In the genomic region with DNA sequence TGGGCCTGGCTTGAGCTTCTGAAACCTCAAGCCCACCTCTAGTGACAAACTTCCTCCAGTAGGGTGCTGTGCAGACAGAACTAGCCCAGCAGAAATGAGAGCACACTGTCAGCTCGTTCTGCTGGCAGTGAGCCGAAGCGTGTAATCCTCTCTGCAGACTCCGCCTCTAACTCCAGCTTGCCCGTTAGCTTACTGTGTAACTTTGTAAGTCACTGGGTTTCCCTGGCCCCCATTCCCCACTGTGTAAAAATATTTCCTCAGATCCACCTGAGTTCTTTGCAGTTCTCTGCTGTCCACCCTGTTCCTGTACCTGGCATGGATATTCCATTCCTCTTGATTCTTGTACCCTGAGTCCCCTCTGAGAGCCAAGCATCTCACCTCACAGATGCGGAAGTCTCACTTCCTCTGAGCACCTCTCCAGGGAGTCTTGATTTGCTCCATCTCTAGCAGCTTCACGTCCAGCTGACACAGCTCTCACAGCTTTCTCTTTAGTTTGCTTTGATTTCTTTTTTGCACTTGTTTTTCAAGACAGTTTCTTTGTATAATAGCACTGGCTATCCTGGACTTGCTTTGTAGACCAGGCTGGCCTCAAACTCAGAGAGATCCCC, we compare ENCODE assay signal across 8 mouse cellular contexts. TPM values are rescaled to one million over a fixed set of nuclear protein-coding genes. Genes with fewer than 3 reads are reported as not detected.
DNase-seq lines count a peak whose midpoint lies in the region; ATAC-seq lines count a peak whose summit lies in the region.

No protein-coding gene starts in this region.

- no peak overlapping the region for H3K4me3 ChIP-seq in embryonic facial prominence, embryonic 14.5 days (ENCODE audit: low read depth, low read length)
- no peak overlapping the region for H3K4me3 ChIP-seq in embryonic facial prominence, embryonic 10.5 days
- no peak overlapping the region for H3K4me3 ChIP-seq in intestine, embryonic 16.5 days (ENCODE audit: low read length)

- DNase-seq in embryonic facial prominence, embryonic 14.5 days (ENCODE audit: low spot score): peak; percentile 74
- DNase-seq in embryonic facial prominence, embryonic 10.5 days (ENCODE audit: low spot score): no peak
- DNase-seq in spleen, adult 12 weeks (ENCODE audit: low spot score): peak; percentile 29
- DNase-seq in spleen, postnatal 4 days (ENCODE audit: low spot score in 2 of 2): no peak
- peak; percentile 66 to 72 for DNase-seq in kidney, postnatal 4 days
- DNase-seq in right cerebral cortex, postnatal 10 days (ENCODE audit: low spot score in 2 of 2): peak; percentile 56 to 72
- DNase-seq in embryo, embryonic 9.5 days (ENCODE audit: extremely low spot score): no peak

- no peaks in the 10 kb centered on the region for H3K27me3 ChIP-seq in embryonic facial prominence, embryonic 14.5 days (replicated peaks; ENCODE audit: control insufficient read depth, insufficient read depth, low read length)
- no peaks in the 10 kb centered on the region for H3K27me3 ChIP-seq in embryonic facial prominence, embryonic 10.5 days (replicated peaks; ENCODE audit: low read depth, poor library complexity, severe bottlenecking)
- no peaks in the 10 kb centered on the region for H3K27me3 ChIP-seq in intestine, embryonic 16.5 days (replicated peaks; ENCODE audit: control insufficient read depth, insufficient read depth, low read length)

- no peaks in the 10 kb centered on the region for H3K9me3 ChIP-seq in embryonic facial prominence, embryonic 14.5 days (ENCODE audit: control insufficient read depth, low read length)
- H3K9me3 ChIP-seq in embryonic facial prominence, embryonic 10.5 days: no peaks in the 10 kb centered on the region
- no peaks in the 10 kb centered on the region for H3K9me3 ChIP-seq in intestine, embryonic 16.5 days (ENCODE audit: control insufficient read depth, low read length)

- ATAC-seq in embryonic facial prominence, embryonic 14.5 days (ENCODE audit: low read depth): no peak; the same call in 1 of the 2 replicates
- ATAC-seq in intestine, embryonic 16.5 days: no peak

- H3K4me1 ChIP-seq in embryonic facial prominence, embryonic 14.5 days (ENCODE audit: control insufficient read depth, insufficient read depth, low read length): no peaks in the 10 kb centered on the region
- H3K4me1 ChIP-seq in embryonic facial prominence, embryonic 10.5 days: no peaks in the 10 kb centered on the region
- H3K4me1 ChIP-seq in intestine, embryonic 16.5 days (ENCODE audit: control insufficient read depth, insufficient read depth, low read length): no peaks in the 10 kb centered on the region

- no peak overlapping the region for H3K9ac ChIP-seq in embryonic facial prominence, embryonic 14.5 days (ENCODE audit: low read depth, low read length)
- no peak overlapping the region for H3K9ac ChIP-seq in intestine, embryonic 16.5 days (ENCODE audit: low read depth, low read length)

- no peak overlapping the region for H3K4me2 ChIP-seq in embryonic facial prominence, embryonic 14.5 days (ENCODE audit: low read depth, low read length)
- no peak overlapping the region for H3K4me2 ChIP-seq in intestine, embryonic 16.5 days (ENCODE audit: low read depth, low read length)

- 62% methylated on average over 7 of the region's 7 CpGs for WGBS in embryonic facial prominence, embryonic 14.5 days
- 73% methylated on average over 7 of the region's 7 CpGs for WGBS in embryonic facial prominence, embryonic 10.5 days
- 70% methylated on average over 7 of the region's 7 CpGs for WGBS in intestine, embryonic 16.5 days

- H3K27ac ChIP-seq in embryonic facial prominence, embryonic 14.5 days (replicated peaks; ENCODE audit: low read depth, low read length): no peak overlapping the region
- H3K27ac ChIP-seq in embryonic facial prominence, embryonic 10.5 days (replicated peaks): no peak overlapping the region
- H3K27ac ChIP-seq in intestine, embryonic 16.5 days (ENCODE audit: low read length): no peak overlapping the region

- H3K36me3 ChIP-seq in embryonic facial prominence, embryonic 14.5 days (ENCODE audit: control insufficient read depth, insufficient read depth, low read length): peaks cover 76% of the 10 kb centered on the region
- peaks cover 85% of the 10 kb centered on the region for H3K36me3 ChIP-seq in embryonic facial prominence, embryonic 10.5 days (replicated peaks)
- no peaks in the 10 kb centered on the region; the same call in 1 of the 2 replicates for H3K36me3 ChIP-seq in intestine, embryonic 16.5 days (ENCODE audit: control insufficient read depth, insufficient read depth, low read length)

RNA-seq across cellular contexts. Expression of a gene that starts 51.0 kb away (rescaled TPM):
- polyA plus RNA-seq in embryonic facial prominence, embryonic 14.5 days (2014; fragmentation: Nextera tagmentation; extraction: Ambion mirVana): 1.1 and 1.2 TPM in 2 replicates
- 1.1 and 1.7 TPM in 2 replicates for polyA plus RNA-seq in embryonic facial prominence, embryonic 10.5 days (2016; fragmentation: Nextera tagmentation; extraction: Ambion mirVana)
- 161 and 181 TPM in 2 replicates for polyA plus RNA-seq in intestine, embryonic 16.5 days (2015; fragmentation: Nextera tagmentation; extraction: Ambion mirVana)

Comparison
In these comparisons a context has a peak if more than half of its experiments do, and no peak if none do; other contexts are left out.
1. DNase-seq: peak in embryonic facial prominence, embryonic 14.5 days (single experiment), spleen, adult 12 weeks (single experiment), kidney, postnatal 4 days (2 of 2) and right cerebral cortex, postnatal 10 days (2 of 2); none in embryonic facial prominence, embryonic 10.5 days (single experiment), spleen, postnatal 4 days (0 of 2) and embryo, embryonic 9.5 days (single experiment).
2. RNA of a gene that starts 51.0 kb away (polyA plus RNA-seq): 161 to 181 TPM in intestine, embryonic 16.5 days; 1.1 to 1.7 TPM in embryonic facial prominence, embryonic 10.5 days and 1.1 to 1.2 TPM in embryonic facial prominence, embryonic 14.5 days; every median in the first group is over 10 times any median in the second.